Mouse (Mus musculus) urinary bladder, adult 18-20 months (tissue): ENCODE results near the gene Oat.

Experiments
- DNase-seq, 2 experiments: peaks; one replicate each; pipeline ENCODE4 v3.0.0; 2022; ENCODE audit warnings: low spot score in 2 of 2, mixed read lengths in 2 of 2

Gene Oat

GRCm38 (mm10) chr7:132593762-132594161, 17.6 kb upstream of the Oat start:
- DNase-seq, result no peak

- DNase-seq, result no peak
These were observed 13.4 kb upstream of the Oat start for GRCm38 (mm10) chr7:132589610-132590009.

GRCm38 (mm10) chr7:132587167-132587566, 11.0 kb upstream of the Oat start:
- no peak for DNase-seq

GRCm38 (mm10) chr7:132585695-132586491, 9.7 kb upstream of the Oat start:
- no peak for DNase-seq

- DNase-seq, result no peak
These were observed 5.2 kb upstream of the Oat start for GRCm38 (mm10) chr7:132581441-132581840.

GRCm38 (mm10) chr7:132580511-132580910, 4.3 kb upstream of the Oat start:
- no peak for DNase-seq

- no peak for DNase-seq
These were observed 693 bp upstream of the Oat start for GRCm38 (mm10) chr7:132576891-132577290.

GRCm38 (mm10) chr7:132575623-132576022, 575 bp downstream of the Oat start:
- peak; percentile 56 for DNase-seq

GRCm38 (mm10) chr7:132574646-132575045, 1.6 kb downstream of the Oat start:
- DNase-seq, result no peak

GRCm38 (mm10) chr7:132573205-132573604, 3.0 kb downstream of the Oat start:
- no peak for DNase-seq

GRCm38 (mm10) chr7:132572738-132573137, 3.5 kb downstream of the Oat start:
- DNase-seq, result no peak

GRCm38 (mm10) chr7:132571481-132571880, 4.7 kb downstream of the Oat start:
- DNase-seq, result no peak

- no peak for DNase-seq
These were observed 6.1 kb downstream of the Oat start for GRCm38 (mm10) chr7:132570071-132570470.

GRCm38 (mm10) chr7:132568817-132569216, 7.4 kb downstream of the Oat start:
- DNase-seq, result no peak

GRCm38 (mm10) chr7:132565831-132566230, 10.4 kb downstream of the Oat start:
- DNase-seq, result no peak

- no peak for DNase-seq
These were observed 16.9 kb downstream of the Oat start for GRCm38 (mm10) chr7:132559138-132559766.

GRCm38 (mm10) chr7:132558141-132558736, 18.0 kb downstream of the Oat start:
- no peak for DNase-seq

- no peak for DNase-seq
These were observed 19.6 kb downstream of the Oat start for GRCm38 (mm10) chr7:132556575-132556974.

- no peak for DNase-seq
These were observed 20.3 kb downstream of the Oat start for GRCm38 (mm10) chr7:132555911-132556310.

- no peak for DNase-seq
These were observed 22.1 kb downstream of the Oat start for GRCm38 (mm10) chr7:132554091-132554490.

GRCm38 (mm10) chr7:132551351-132552126, 24.7 kb downstream of the Oat start:
- peak; percentile 94 to 96 for DNase-seq

- no peak for DNase-seq
These were observed 29.1 kb downstream of the Oat start for GRCm38 (mm10) chr7:132547126-132547525.
